14 mouse cellular contexts compared by ENCODE assay signal in the genomic region with DNA sequence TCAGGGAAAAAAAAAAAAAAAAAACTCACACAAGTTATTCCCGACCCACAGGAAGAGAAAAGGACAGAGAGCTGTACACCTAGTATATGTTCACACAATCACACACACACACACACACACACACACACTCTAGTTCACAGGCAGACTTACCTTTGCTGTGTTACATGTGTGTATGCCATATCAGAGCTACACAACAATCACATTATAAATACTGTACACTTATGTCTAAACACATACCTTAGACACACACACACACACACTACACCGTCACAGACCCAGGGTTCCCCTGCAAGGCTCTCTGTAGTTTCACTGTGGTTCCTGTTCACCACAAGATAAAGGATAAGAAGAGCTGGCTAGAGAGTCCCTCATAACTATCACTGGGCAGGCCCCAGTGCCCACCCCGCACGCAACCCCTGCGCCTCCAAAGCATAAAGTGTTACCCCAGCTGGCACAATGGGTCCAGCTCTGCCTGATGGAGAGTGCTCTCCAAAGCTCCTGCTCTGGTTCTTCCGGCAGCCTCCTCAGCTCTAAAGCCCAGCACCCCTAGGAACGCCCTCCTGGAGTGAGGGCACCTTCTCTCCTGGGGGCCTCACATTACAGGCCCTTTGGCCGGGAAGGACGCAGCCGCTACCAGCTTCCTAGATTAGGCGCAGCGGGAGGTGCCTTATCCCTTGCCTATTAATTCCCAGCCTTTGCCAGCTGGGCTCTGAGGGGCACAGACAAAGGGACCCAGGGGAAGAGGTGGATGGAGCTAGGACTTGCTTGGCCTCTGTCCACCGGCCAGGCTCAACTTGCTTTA.
DNase-seq lines count a peak whose midpoint lies in the region; ATAC-seq and TF ChIP-seq lines count a peak whose summit lies in the region.
"Had no signal": no experiment of that assay in that cellular context is flagged by ENCODE, and none has a peak within 500 bp of the region (broad histone marks: within the 10 kb centered on the region; RNA-seq: fewer than 3 reads in every experiment).

No protein-coding gene starts in this region.

- no peak for ATAC-seq in hindbrain, embryonic 16.5 days
- ATAC-seq in embryonic facial prominence, embryonic 12.5 days (ENCODE audit: insufficient number of reproducible peaks, insufficient read depth, low FRiP score, low TSS enrichment), result 0 out of 2 replicates have a peak, but pooled peaks have one; percentile 17
- no peak for ATAC-seq in hindbrain, embryonic 12.5 days (ENCODE audit: low FRiP score)
- ATAC-seq in neural tube, embryonic 12.5 days (ENCODE audit: low FRiP score, low read depth), result no peak
- no peak for ATAC-seq in intestine, postnatal 0 days
- ATAC-seq: Patski had no signal

- WGBS in hindbrain, embryonic 10.5 days, result 62% methylated on average over 13 of the region's 13 CpGs
- 47% methylated on average over 13 of the region's 13 CpGs for WGBS in hindbrain, embryonic 16.5 days
- WGBS in embryonic facial prominence, embryonic 12.5 days, result 54% methylated on average over 13 of the region's 13 CpGs
- 52% methylated on average over 13 of the region's 13 CpGs for WGBS in hindbrain, embryonic 12.5 days
- 48% methylated on average over 13 of the region's 13 CpGs for WGBS in neural tube, embryonic 12.5 days
- WGBS in intestine, postnatal 0 days, result 87% methylated on average over 13 of the region's 13 CpGs

- TF ChIP-seq CTCF in intestine, postnatal 0 days (IDR thresholded peaks at IDR 0.05; ENCODE audit: low read depth), result no peak

- H3K9me3 ChIP-seq in hindbrain, embryonic 10.5 days, result no peaks in the 10 kb centered on the region
- H3K9me3 ChIP-seq in hindbrain, embryonic 16.5 days (ENCODE audit: control insufficient read depth, low read length), result no peaks in the 10 kb centered on the region
- no peaks in the 10 kb centered on the region for H3K9me3 ChIP-seq in embryonic facial prominence, embryonic 12.5 days
- no peaks in the 10 kb centered on the region for H3K9me3 ChIP-seq in hindbrain, embryonic 12.5 days (replicated peaks)
- H3K9me3 ChIP-seq in neural tube, embryonic 12.5 days, result no peaks in the 10 kb centered on the region
- H3K9me3 ChIP-seq in intestine, postnatal 0 days (ENCODE audit: control insufficient read depth), result no peaks in the 10 kb centered on the region
- H3K9me3 ChIP-seq: liver, embryonic 13.5 days had no signal

- H3K4me2 ChIP-seq in hindbrain, embryonic 16.5 days (ENCODE audit: low read length), result no peak overlapping the region
- H3K4me2 ChIP-seq in embryonic facial prominence, embryonic 12.5 days (replicated peaks), result peak overlapping the region; percentile 28
- H3K4me2 ChIP-seq in hindbrain, embryonic 12.5 days (replicated peaks), result peak overlapping the region; percentile 38; the same call in 1 of the 2 replicates
- peak overlapping the region; percentile 39; the same call in 1 of the 2 replicates for H3K4me2 ChIP-seq in neural tube, embryonic 12.5 days (replicated peaks)
- no peak overlapping the region for H3K4me2 ChIP-seq in intestine, postnatal 0 days (replicated peaks; ENCODE audit: low read depth)
- H3K4me2 ChIP-seq: liver, embryonic 13.5 days had no signal

- peaks cover 63% of the 10 kb centered on the region for H3K4me1 ChIP-seq in hindbrain, embryonic 10.5 days (replicated peaks)
- peaks cover 19% of the 10 kb centered on the region for H3K4me1 ChIP-seq in hindbrain, embryonic 16.5 days (ENCODE audit: control insufficient read depth, insufficient read depth, low read depth, low read length)
- H3K4me1 ChIP-seq in embryonic facial prominence, embryonic 12.5 days, result peaks cover 32% of the 10 kb centered on the region
- peaks cover 34% of the 10 kb centered on the region for H3K4me1 ChIP-seq in hindbrain, embryonic 12.5 days
- peaks cover 22% of the 10 kb centered on the region for H3K4me1 ChIP-seq in neural tube, embryonic 12.5 days
- H3K4me1 ChIP-seq in intestine, postnatal 0 days (replicated peaks; ENCODE audit: control insufficient read depth, insufficient read depth, low read length), result no peaks in the 10 kb centered on the region
- H3K4me1 ChIP-seq: liver, embryonic 13.5 days had no signal

- H3K9ac ChIP-seq in hindbrain, embryonic 16.5 days (ENCODE audit: low read depth, low read length), result no peak overlapping the region
- H3K9ac ChIP-seq in embryonic facial prominence, embryonic 12.5 days, result no peak overlapping the region
- no peak overlapping the region; the same call in 1 of the 2 replicates for H3K9ac ChIP-seq in hindbrain, embryonic 12.5 days
- no peak overlapping the region for H3K9ac ChIP-seq in neural tube, embryonic 12.5 days
- no peak overlapping the region for H3K9ac ChIP-seq in intestine, postnatal 0 days (ENCODE audit: low read depth, low read length)
- H3K9ac ChIP-seq: liver, embryonic 13.5 days had no signal

- no peaks in the 10 kb centered on the region for H3K27me3 ChIP-seq in hindbrain, embryonic 10.5 days (ENCODE audit: insufficient read depth, poor library complexity, severe bottlenecking)
- H3K27me3 ChIP-seq in hindbrain, embryonic 16.5 days (replicated peaks; ENCODE audit: control insufficient read depth, insufficient read depth, low read length), result no peaks in the 10 kb centered on the region
- H3K27me3 ChIP-seq in embryonic facial prominence, embryonic 12.5 days, result no peaks in the 10 kb centered on the region
- no peaks in the 10 kb centered on the region for H3K27me3 ChIP-seq in hindbrain, embryonic 12.5 days
- no peaks in the 10 kb centered on the region for H3K27me3 ChIP-seq in neural tube, embryonic 12.5 days (replicated peaks)
- no peaks in the 10 kb centered on the region for H3K27me3 ChIP-seq in intestine, postnatal 0 days (replicated peaks; ENCODE audit: control insufficient read depth, insufficient read depth, low read length)
- H3K27me3 ChIP-seq: liver, embryonic 13.5 days had no signal

- no peak for DNase-seq in hindbrain, embryonic 10.5 days (ENCODE audit: low spot score)
- no peak for DNase-seq in right cerebral cortex, adult 2 months (ENCODE audit: low spot score in 2 of 2)
- no peak for DNase-seq in lung, postnatal 10 days
- DNase-seq: adrenal gland, postnatal 14 days; kidney, adult 9 months; liver, embryonic 13.5 days; thymus, postnatal 25 days had no signal

- peaks cover 36% of the 10 kb centered on the region for H3K36me3 ChIP-seq in hindbrain, embryonic 10.5 days
- peaks cover 10% of the 10 kb centered on the region for H3K36me3 ChIP-seq in hindbrain, embryonic 16.5 days (ENCODE audit: control insufficient read depth, insufficient read depth, low read length)
- peaks cover 35% of the 10 kb centered on the region for H3K36me3 ChIP-seq in embryonic facial prominence, embryonic 12.5 days
- peaks cover 34% of the 10 kb centered on the region for H3K36me3 ChIP-seq in hindbrain, embryonic 12.5 days
- peaks cover 35% of the 10 kb centered on the region for H3K36me3 ChIP-seq in neural tube, embryonic 12.5 days
- no peaks in the 10 kb centered on the region for H3K36me3 ChIP-seq in intestine, postnatal 0 days (ENCODE audit: control insufficient read depth, insufficient read depth)
- H3K36me3 ChIP-seq: liver, embryonic 13.5 days had no signal

- H3K4me3 ChIP-seq in hindbrain, embryonic 10.5 days, result peak overlapping the region; percentile 35
- no peak overlapping the region for H3K4me3 ChIP-seq in hindbrain, embryonic 16.5 days (ENCODE audit: low read length)
- no peak overlapping the region for H3K4me3 ChIP-seq in embryonic facial prominence, embryonic 12.5 days
- no peak overlapping the region for H3K4me3 ChIP-seq in hindbrain, embryonic 12.5 days
- no peak overlapping the region for H3K4me3 ChIP-seq in neural tube, embryonic 12.5 days
- H3K4me3 ChIP-seq in intestine, postnatal 0 days (ENCODE audit: low read depth, low read length), result no peak overlapping the region
- H3K4me3 ChIP-seq: liver, embryonic 13.5 days had no signal

- peak overlapping the region; percentile 91 for H3K27ac ChIP-seq in hindbrain, embryonic 10.5 days
- no peak overlapping the region for H3K27ac ChIP-seq in hindbrain, embryonic 16.5 days (ENCODE audit: low read depth, low read length)
- H3K27ac ChIP-seq in embryonic facial prominence, embryonic 12.5 days, result peak overlapping the region; percentile 73
- H3K27ac ChIP-seq in hindbrain, embryonic 12.5 days, result peak overlapping the region; percentile 81
- no peak overlapping the region for H3K27ac ChIP-seq in neural tube, embryonic 12.5 days
- no peak overlapping the region for H3K27ac ChIP-seq in intestine, postnatal 0 days (ENCODE audit: low read depth, low read length)
- H3K27ac ChIP-seq: liver, embryonic 13.5 days; macrophage had no signal

Comparison
In these comparisons a context has a peak if more than half of its experiments do, and no peak if none do; other contexts are left out.
1. H3K27ac ChIP-seq: peak in hindbrain, embryonic 10.5 days (single experiment), embryonic facial prominence, embryonic 12.5 days (single experiment) and hindbrain, embryonic 12.5 days (single experiment); none in hindbrain, embryonic 16.5 days (single experiment), neural tube, embryonic 12.5 days (single experiment) and intestine, postnatal 0 days (single experiment).
2. H3K4me2 ChIP-seq: peak in embryonic facial prominence, embryonic 12.5 days (single experiment), hindbrain, embryonic 12.5 days (single experiment) and neural tube, embryonic 12.5 days (single experiment); none in hindbrain, embryonic 16.5 days (single experiment) and intestine, postnatal 0 days (single experiment).